Mouse (Mus musculus) thymus, postnatal 4 days (tissue): ENCODE data around the gene Nceh1.
A peak's percentile ranks its signal among the peaks of the same experiment; 100 is the strongest.

Experiments used
- DNase-seq: peaks from one replicate; pipeline ENCODE4 v3.0.0; 2021

Nceh1 gene

GRCm38 (mm10) chr3:27191856-27192255 is 9.1 kb downstream of the Nceh1 start:
- no peak for DNase-seq

GRCm38 (mm10) chr3:27193844-27194317 is 11.1 kb downstream of the Nceh1 start:
- no peak for DNase-seq

DNA sequence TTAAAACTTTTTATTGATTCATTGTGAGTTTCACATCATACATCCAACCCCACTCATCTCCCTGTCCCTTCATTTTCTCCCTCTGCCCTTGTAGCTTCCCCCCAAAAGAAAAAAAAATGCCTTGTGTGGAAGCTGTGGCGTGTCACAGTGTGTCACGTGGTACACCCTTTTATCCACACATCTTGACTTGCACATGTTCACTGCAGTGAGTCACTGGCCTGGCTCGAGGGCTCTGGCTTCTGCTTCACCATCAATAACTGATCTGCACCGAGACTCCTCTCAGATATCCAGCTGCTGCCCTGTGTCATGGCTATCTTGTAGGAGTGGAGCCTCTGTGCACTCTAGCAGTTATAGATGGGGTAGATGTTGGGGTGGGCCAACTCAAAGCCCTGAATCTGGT is 12.4 kb downstream of the Nceh1 start:
- no peak for DNase-seq

DNA sequence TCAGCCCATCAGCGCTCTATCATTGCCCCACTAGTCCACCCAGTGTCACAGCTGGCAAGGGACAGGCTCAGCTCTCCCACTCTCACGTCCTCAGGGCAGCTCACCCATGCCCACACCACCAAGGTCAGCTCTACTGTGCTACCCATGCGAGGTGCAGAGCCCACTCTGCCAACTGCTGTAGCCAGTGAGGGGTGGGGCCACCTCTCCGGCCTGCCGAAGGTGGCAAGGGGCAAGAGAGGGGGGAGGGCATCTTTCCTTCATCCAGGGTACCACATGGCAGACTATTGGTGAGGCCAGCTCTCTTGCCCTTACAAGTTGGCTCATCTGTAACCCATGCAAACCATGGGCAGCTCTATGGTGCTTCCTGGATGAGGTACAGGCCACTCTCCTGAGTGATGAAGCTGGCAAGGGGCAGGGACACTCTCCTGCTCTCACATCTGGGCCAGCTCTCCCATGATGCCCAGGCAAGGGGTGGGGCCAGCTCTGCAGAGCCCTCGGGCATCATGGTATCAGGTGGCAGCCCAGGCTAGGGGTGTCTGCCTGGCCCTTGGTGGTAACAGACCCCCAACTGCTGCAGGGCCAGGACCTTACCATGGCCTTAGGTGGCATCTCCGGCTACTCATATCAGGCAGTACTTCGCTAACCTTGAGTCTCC is 12.9 kb downstream of the Nceh1 start:
- DNase-seq, result no peak

- no peak for DNase-seq
Measured at GRCm38 (mm10) chr3:27196529-27196928, 13.8 kb downstream of the Nceh1 start.

DNA sequence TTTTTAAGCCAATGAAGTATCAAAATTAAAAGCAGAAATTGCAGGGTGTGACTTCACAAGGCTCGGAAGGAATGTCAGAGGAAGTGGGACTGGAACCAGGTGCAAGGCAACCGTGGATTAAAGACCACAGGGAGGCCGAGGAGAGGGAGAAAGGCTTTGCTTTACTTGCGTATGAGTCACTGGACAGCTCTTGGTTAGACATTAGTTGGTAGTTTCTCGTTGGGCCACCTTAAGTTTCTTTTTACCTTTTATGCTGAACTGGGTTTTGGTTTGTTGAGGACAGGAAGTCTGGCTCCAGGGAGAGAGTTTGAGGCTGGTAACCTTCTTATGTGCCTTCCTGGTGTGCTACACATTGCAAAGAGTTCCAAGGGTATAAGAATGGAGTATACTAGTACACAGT is 15.1 kb downstream of the Nceh1 start:
- no peak for DNase-seq

GRCm38 (mm10) chr3:27199120-27199519 is 16.4 kb downstream of the Nceh1 start:
- DNase-seq, result no peak

GRCm38 (mm10) chr3:27201728-27202411 is 19.1 kb downstream of the Nceh1 start:
- no peak for DNase-seq

GRCm38 (mm10) chr3:27205068-27205467 is 22.3 kb downstream of the Nceh1 start:
- DNase-seq, result no peak

DNA sequence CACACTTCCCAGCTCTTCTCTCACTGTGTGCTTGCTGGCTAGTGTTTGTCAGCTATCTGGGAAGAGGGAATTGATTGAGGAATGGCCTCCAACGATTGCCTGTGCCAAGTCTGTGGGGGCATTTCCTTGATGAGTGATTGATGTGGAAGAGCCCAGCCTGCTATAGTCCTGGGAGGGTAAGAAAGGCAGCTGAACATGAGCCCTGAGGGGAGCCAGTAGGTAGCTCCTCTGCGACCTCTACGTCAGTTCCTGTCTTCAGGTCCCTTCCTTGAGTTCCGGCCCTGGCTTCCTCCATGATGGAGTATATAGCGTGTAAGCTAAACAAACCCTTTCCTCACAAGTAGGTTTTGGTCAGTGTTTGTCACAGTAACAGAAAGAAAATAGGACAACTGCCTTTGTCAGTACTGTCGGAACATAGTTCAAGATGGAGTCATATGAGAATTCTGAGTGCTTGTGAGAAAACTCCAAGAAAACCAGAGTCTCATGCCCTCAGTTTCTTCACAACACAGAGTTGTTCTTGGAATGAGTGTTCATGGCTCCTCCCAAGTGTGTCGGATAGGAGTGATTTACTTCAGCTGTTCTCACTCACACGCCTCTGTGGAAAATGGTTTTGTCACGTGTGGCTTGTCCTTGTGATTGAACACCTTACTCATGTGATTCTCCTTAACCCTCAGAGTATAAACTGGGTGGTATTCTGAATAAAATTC is 22.9 kb downstream of the Nceh1 start:
- DNase-seq, result no peak

GRCm38 (mm10) chr3:27206221-27206560 is 23.4 kb downstream of the Nceh1 start:
- DNase-seq, result no peak

GRCm38 (mm10) chr3:27206577-27206976 is 23.8 kb downstream of the Nceh1 start:
- DNase-seq, result no peak

GRCm38 (mm10) chr3:27209707-27210106 is 26.9 kb downstream of the Nceh1 start:
- DNase-seq, result no peak

- DNase-seq, result no peak
Measured at GRCm38 (mm10) chr3:27210271-27210670, 27.5 kb downstream of the Nceh1 start.

DNA sequence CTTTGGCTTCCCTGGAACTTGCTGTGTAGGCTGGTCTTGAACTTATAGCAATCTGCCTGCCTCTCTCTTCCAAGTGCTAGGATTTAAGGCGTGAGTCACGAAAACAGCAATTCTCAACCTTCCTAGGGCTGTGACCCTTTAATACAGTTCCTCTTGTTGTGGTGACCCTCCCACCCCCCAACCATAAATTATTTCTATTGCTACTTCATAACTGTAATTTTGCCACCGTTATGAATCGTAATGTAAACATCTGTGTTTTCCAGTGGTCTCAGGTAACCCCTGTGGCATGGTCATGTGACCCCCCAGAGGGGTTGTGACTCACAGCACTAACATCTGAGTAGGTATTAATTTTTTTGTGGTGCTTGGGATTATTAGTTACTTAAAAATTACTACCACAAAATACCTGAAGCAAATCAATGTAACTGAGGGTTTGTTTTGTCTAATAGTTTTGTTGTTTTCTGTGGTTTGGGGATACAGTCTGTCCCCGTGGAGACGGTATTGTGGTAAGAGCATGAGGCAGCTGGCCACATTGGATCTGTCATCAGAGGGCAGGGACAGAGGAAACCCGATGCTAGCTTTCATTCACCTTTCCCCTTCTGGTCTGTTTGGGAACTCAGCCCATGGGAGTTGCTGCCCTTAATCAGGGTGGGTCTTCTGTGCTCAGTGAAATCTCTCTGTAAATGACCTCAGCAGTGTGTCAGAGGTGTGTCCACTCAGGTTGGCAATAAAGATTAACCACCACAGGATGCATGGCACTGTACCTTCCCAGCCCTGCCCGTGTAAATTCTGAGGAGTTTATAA is 31.5 kb downstream of the Nceh1 start:
- DNase-seq, result no peak

DNA sequence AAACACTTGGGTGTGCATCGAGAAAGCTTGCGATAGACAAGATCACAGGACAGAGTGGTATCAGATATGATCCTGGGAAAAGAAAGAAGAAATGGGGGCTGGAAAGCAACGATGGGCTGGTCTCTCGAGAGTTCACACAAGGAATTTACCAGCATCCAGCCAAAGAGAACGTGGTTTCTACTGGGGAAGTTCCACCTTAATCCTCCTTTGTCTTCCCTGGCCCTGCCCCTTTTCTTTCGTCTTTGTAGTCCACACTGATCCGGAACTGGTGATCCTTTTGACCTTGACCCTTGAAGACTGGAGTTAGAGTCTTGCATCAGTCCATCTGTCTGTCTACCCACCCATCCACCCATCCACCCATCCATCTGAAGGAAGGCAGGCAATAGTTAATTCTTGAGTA is 34.6 kb downstream of the Nceh1 start:
- DNase-seq, result no peak

DNA sequence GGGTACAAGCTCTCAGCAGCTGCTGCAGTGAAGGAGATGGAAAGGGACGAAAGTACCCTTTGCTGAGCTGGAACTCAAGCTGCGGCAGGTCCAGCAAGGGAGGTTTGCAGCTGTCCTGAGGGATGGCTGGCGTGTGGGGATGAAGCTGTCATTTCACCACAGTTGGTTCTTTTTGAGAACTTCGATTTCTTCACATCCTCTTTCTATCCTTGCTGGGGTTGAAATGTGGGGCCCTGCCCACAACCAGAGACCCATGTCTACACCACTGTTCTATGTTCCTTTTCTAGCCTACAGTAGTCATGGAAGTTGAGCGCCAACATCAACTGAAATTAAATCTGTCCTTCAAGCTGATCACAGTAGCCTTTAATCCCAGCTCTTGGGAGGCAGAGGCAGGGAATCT is 35.8 kb downstream of the Nceh1 start:
- no peak for DNase-seq

- no peak for DNase-seq
Measured at GRCm38 (mm10) chr3:27222052-27222451, 39.3 kb downstream of the Nceh1 start.

GRCm38 (mm10) chr3:27222488-27222887 is 39.7 kb downstream of the Nceh1 start:
- no peak for DNase-seq

DNA sequence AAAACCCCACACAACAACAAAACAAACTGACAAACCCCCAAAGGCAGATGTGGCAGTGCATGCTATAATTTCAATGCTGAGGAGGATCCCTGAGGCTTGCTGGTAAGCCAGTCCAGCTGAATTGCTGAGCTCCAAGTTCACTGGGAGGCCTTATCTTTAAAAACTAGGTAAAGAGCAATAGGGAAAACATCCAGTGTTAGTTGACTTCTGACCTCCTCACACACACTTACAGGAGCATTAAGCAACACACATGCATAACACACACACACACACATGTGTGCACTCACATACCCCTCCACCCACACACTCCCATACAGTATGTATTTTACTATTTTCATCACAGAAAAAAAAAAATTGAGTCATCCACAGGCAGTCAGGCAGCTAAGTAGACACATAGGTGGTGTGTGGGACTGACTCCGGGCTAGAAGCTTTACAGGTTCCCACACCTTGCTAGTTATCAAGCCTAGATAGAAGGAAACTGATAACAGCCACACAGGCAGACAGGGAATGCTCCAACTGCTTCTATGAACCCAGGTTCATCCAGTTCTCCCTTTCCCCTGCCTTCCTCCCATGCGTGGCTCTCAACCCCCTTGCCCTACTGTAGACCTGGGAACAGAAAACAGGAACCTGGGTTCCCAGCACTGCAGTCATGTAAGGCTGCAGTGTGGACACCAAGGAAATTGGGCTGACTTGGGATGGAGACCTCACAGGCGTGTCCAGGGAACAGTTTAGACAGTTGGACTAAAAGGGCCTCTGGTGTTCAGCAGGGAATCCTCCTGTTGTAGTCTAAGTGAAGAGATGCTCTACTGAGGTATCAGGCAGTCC is 45.1 kb downstream of the Nceh1 start:
- no peak for DNase-seq

DNA sequence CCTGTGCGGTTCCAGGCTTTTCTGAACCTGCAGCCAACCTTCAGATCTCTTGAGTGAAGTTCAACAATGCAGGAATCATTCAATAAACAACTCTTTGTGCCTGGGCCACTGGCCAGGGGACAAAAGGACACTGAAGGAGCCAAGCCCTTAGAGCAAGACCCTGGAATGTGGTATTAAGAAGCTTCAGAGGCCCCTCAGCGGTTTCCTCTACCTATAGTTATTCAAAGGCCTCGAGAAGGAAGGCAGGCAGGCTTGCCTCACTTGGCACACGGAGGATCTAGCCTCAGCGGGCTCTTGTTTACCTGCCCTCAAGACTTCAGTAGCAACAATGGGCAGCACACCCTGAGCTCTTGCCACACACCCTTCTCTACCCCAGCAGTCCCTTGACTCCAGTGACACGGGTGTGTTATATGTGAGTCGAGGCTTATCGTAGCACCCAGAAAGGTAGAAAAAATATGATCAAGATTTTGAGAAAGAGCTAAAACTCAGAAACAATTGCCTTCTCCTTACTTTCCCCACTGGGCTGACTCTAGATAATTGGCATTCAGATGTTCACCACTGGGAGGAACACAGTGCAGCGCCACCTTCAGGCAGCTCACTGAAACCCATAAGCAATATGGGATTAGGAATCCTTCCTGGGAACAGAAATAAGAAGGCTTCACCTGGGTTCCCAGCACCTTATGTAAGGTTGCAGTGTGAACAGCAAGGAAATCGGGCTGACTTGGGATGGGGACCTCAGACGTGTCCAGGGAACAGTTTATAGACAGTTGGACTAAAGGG is 46.0 kb downstream of the Nceh1 start:
- DNase-seq, result peak; percentile 44

DNA sequence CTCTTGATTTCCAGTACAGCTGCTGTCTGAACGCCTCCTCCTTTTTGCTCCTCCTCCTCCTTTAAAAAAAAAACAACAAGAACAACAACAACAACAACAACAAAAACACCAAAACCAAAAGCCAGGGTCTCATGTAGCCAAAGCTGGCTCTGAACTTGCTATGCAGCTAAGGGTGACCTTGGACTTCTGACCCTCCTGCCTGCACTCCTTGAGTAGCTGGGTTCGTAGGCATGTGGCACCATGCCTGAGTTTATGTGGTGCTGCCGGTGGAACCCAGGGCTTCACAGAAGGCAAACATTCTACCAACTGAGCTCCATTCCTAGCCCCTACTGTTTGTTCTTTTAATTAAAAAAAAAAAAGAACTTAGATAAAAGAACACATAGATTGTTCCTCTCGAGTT is 50.6 kb downstream of the Nceh1 start:
- no peak for DNase-seq
